Mouse (Mus musculus): ENCODE measurements around the gene Sik1. TPM values are rescaled to one million over a fixed set of nuclear protein-coding genes. Genes with fewer than 3 reads are reported as not detected.

The Sik1 gene
- 37.1 TPM for polyA plus RNA-seq (2012; fragmentation: generic; extraction: Trizol)

DNA sequence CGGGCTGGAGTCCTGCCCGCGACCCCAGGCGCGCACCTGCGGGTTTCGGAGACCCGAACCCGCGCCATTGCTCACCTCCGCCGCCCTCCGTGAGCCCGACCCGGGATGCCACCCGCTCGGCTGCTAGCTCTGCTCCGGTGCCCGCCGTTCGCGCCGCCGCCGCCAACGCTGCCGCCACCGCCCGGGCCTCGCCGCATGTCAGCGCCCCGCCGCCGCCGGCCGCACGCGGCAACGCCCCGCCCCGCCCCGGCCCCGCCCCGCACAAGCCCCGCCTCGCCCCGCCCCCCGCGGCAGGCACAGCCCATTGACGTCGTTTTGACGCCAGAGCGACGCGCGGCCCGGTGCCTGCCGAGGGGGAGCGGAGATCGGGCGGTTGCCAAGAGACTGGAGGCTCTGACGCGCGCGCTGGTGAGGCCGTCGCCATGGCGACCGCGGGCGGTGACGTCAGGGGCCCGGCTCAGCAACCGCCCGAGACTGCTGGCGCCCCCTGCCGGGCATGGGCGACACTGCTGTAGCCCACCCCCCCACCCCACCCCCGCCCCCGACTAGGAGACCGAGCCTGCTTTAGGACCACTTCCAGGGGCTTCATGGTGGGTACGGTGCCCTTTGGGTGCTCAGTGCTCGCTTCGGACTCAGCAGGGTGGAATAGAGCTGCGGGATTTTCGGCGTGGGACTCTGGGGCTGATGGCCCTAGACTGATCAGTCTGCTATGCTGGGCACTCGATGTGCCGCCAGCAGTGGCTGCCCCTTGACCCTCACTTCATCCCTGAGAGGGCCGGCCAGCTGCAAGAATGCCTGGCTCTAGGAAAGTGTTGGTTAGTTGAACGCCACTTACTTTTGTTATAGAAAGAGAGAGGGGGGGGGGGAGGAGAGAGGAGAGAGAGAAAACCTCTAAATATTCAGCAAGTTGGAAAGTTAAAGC lies at the start of gene Sik1:
Sik1 (minus strand) TSS at position 208 of the 922 bp plus-strand sequence.
- peaks cover 40% of the 10 kb centered on the region for H3K79me2 ChIP-seq (ENCODE audit: control insufficient read depth, insufficient read depth)
- H3ac ChIP-seq (ENCODE audit: control insufficient read depth, insufficient read length): peak within 1 kb of the TSS; percentile 66
- peak; percentile 73 for TF ChIP-seq POLR2AphosphoS2 (IDR thresholded peaks at IDR 0.05; ENCODE audit: insufficient read length, low read depth)
- peak in 1 of 3 experiments; percentile 44 for TF ChIP-seq MYOG (IDR thresholded peaks at IDR 0.05; ENCODE audit: control insufficient read depth in 1 of 3, insufficient read depth in 1 of 3, insufficient read length in 2 of 3, low read depth in 2 of 3)
- TF ChIP-seq TCF12 (IDR thresholded peaks at IDR 0.05; ENCODE audit: insufficient read depth, poor library complexity, severe bottlenecking): no peak
- TF ChIP-seq MYOD1 (IDR thresholded peaks at IDR 0.05; ENCODE audit: control insufficient read depth in 1 of 3, insufficient read length in 2 of 3, low read depth in 2 of 3): peak in 1 of 3 experiments; percentile 12
- no peak for TF ChIP-seq CEBPB (IDR thresholded peaks at IDR 0.05; ENCODE audit: insufficient read depth, poor library complexity, severe bottlenecking)
- TF ChIP-seq USF1 (IDR thresholded peaks at IDR 0.05; ENCODE audit: low read depth): no peak
- TF ChIP-seq POLR2A (IDR thresholded peaks at IDR 0.05; ENCODE audit: insufficient read length, low read depth): peak; percentile 92
- no peaks in the 10 kb centered on the region for H3K27me3 ChIP-seq (ENCODE audit: control insufficient read depth, insufficient read depth, insufficient read length)
- peak within 1 kb of the TSS; percentile 76 for H3K4me3 ChIP-seq
- H3K4me2 ChIP-seq (ENCODE audit: low read depth): peak within 1 kb of the TSS; percentile 79
- peaks cover 7% of the 10 kb centered on the region for H3K36me3 ChIP-seq (ENCODE audit: control insufficient read depth, insufficient read depth)

DNA sequence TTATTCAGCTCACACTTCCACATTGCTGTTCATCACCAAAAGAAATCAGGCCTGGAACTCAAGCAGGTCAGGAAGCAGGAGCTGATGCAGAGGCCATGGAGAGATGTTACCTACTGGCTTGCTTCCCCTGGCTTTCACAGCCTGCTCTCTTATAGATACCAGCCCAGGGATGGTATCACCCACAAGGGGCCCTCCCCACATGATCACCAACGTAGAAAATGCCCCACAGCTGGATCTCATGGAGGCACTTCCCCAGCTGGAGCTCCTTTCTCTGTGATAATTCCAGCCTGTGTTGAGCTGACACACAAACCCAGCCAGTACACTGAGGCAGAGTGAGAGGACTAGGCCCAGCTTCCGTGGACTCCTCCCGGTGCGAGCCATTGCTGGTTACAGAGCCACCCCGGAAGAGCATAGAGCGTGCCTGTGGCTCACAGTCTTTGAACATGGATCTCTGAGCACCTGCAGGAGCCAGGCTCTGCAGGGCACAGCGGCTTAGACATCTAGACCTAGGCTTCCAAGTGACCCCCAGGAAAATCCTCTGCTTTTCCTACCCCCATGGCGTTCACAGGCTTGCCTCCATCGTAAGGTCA lies 49.7 kb upstream of the Sik1 start:
- Histone ChIP-seq H3K79me2 (ENCODE audit: control insufficient read depth, insufficient read depth) (no peaks in the 10 kb centered on the region), H3K36me3 (ENCODE audit: control insufficient read depth, insufficient read depth) (no peaks in the 10 kb centered on the region), H3ac (ENCODE audit: control insufficient read depth, insufficient read length) (no peak overlapping the region), H3K27me3 (ENCODE audit: control insufficient read depth, insufficient read depth, insufficient read length) (no peaks in the 10 kb centered on the region), H3K4me2 (ENCODE audit: low read depth) (no peak overlapping the region), H3K4me3 (no peak overlapping the region)
- TF ChIP-seq TCF3 (IDR thresholded peaks at IDR 0.05; ENCODE audit: insufficient read length, low read depth) (no peak), MAX (IDR thresholded peaks at IDR 0.05; ENCODE audit: low read depth) (no peak), CEBPB (IDR thresholded peaks at IDR 0.05; ENCODE audit: insufficient read depth, poor library complexity, severe bottlenecking) (no peak), TCF12 (IDR thresholded peaks at IDR 0.05; ENCODE audit: insufficient read depth, poor library complexity, severe bottlenecking) (no peak), MYOG (IDR thresholded peaks at IDR 0.05; ENCODE audit: control insufficient read depth in 1 of 3, insufficient read depth in 1 of 3, insufficient read length in 2 of 3, low read depth in 2 of 3) (no peak), MYOD1 (IDR thresholded peaks at IDR 0.05; ENCODE audit: control insufficient read depth in 1 of 3, insufficient read length in 2 of 3, low read depth in 2 of 3) (no peak)

DNA sequence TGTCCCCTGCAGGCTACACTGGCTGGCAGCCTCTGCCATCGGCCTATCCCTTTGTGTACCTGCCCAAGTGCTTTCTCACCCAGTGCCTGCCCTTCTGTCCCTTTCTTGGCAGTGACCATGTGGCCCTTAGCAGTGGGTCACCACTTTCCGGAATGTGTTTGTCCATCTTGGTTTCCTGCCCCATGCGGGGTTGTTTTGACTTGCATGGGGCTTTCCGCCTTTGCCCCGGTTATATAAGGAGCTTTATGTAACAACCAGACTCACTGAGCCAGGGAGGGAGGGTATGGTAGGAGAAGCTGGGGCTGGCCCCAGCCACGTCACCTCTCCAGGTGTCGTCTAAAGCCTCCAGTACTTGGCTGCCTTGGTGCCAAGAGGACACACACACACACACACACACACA lies 48.4 kb upstream of the Sik1 start:
- TF ChIP-seq MYOD1 (IDR thresholded peaks at IDR 0.05; ENCODE audit: control insufficient read depth in 1 of 3, insufficient read length in 2 of 3, low read depth in 2 of 3) (no peak), USF1 (IDR thresholded peaks at IDR 0.05; ENCODE audit: low read depth) (no peak), MYOG (IDR thresholded peaks at IDR 0.05; ENCODE audit: control insufficient read depth in 1 of 3, insufficient read depth in 1 of 3, insufficient read length in 2 of 3, low read depth in 2 of 3) (no peak), MAX (IDR thresholded peaks at IDR 0.05; ENCODE audit: low read depth) (no peak), TCF12 (IDR thresholded peaks at IDR 0.05; ENCODE audit: insufficient read depth, poor library complexity, severe bottlenecking) (no peak), CEBPB (IDR thresholded peaks at IDR 0.05; ENCODE audit: insufficient read depth, poor library complexity, severe bottlenecking) (no peak), POLR2A (IDR thresholded peaks at IDR 0.05; ENCODE audit: insufficient read length, low read depth) (no peak), E2F4 (IDR thresholded peaks at IDR 0.05; ENCODE audit: insufficient read depth) (no peak), TCF3 (IDR thresholded peaks at IDR 0.05; ENCODE audit: insufficient read length, low read depth) (no peak), REST (IDR thresholded peaks at IDR 0.05; ENCODE audit: insufficient read depth, insufficient read length) (no peak), SRF (IDR thresholded peaks at IDR 0.05; ENCODE audit: control insufficient read depth, insufficient read length, low read depth) (no peak)
- no peaks in the 10 kb centered on the region for H3K36me3 ChIP-seq (ENCODE audit: control insufficient read depth, insufficient read depth)
- H3K4me2 ChIP-seq (ENCODE audit: low read depth): no peak overlapping the region
- H3K79me2 ChIP-seq (ENCODE audit: control insufficient read depth, insufficient read depth): no peaks in the 10 kb centered on the region
- no peaks in the 10 kb centered on the region for H3K27me3 ChIP-seq (ENCODE audit: control insufficient read depth, insufficient read depth, insufficient read length)
- H3K4me3 ChIP-seq: no peak overlapping the region
- no peak overlapping the region for H3ac ChIP-seq (ENCODE audit: control insufficient read depth, insufficient read length)

DNA sequence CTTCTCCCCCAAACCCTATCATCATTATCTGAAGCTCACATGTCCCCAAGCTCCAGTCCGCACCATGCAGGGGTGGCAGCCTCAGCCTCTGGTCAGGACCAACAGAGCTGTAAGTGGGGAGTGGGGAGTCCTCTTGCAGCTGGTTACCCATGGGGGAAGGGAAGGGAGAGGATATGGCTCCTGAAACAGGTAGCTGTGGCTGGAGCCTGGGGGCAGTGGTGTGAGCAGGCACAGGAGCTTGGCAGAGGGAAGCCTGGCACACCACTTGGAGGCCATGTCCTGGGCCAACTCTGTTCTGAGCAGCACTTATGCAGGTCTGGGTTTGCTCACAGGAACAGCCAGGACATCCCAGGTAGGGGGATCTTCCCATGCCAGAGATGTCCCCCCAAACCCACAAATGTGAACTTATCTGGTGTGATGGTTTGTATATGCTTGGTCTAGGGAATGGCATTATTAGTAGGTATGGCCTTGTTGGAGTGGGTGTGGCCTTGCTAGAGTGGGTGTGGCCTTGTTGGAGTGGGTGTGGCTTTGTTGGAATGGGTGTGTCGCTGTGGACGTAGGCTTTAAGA lies 47.1 kb upstream of the Sik1 start:
- Histone ChIP-seq H3K36me3 (ENCODE audit: control insufficient read depth, insufficient read depth) (no peaks in the 10 kb centered on the region), H3K4me2 (ENCODE audit: low read depth) (no peak overlapping the region), H3K4me3 (no peak overlapping the region), H3ac (ENCODE audit: control insufficient read depth, insufficient read length) (no peak overlapping the region), H3K27me3 (ENCODE audit: control insufficient read depth, insufficient read depth, insufficient read length) (no peaks in the 10 kb centered on the region), H3K79me2 (ENCODE audit: control insufficient read depth, insufficient read depth) (no peaks in the 10 kb centered on the region)
- TF ChIP-seq E2F4 (IDR thresholded peaks at IDR 0.05; ENCODE audit: insufficient read depth) (no peak), REST (IDR thresholded peaks at IDR 0.05; ENCODE audit: insufficient read depth, insufficient read length) (no peak), POLR2A (IDR thresholded peaks at IDR 0.05; ENCODE audit: insufficient read length, low read depth) (no peak), USF1 (IDR thresholded peaks at IDR 0.05; ENCODE audit: low read depth) (no peak)

Data from myocyte (in vitro differentiated cells).